Mouse (Mus musculus): Measurements from ENCODE around the gene Cd46. TPM values are rescaled to one million over a fixed set of nuclear protein-coding genes. Genes with fewer than 3 reads are reported as not detected.

The Cd46 gene
- polyA plus RNA-seq, 1 experiment: 9.3 TPM

- no peak for DNase-seq (ENCODE audit: extremely low spot score in 1 of 2, low spot score in 1 of 2)
Measured at GRCm38 (mm10) chr1:195019062-195019600, 72.9 kb downstream of the Cd46 start.

GRCm38 (mm10) chr1:195018089-195018999 is 73.7 kb downstream of the Cd46 start:
- peak; percentile 95 to 99 for DNase-seq (ENCODE audit: extremely low spot score in 1 of 2, low spot score in 1 of 2)

GRCm38 (mm10) chr1:195017626-195018025 is 74.4 kb downstream of the Cd46 start:
- DNase-seq (ENCODE audit: extremely low spot score in 1 of 2, low spot score in 1 of 2): no peak

- DNase-seq (ENCODE audit: extremely low spot score in 1 of 2, low spot score in 1 of 2): peak in 1 of 2 experiments; percentile 78
Measured at GRCm38 (mm10) chr1:195016811-195017501, 75.1 kb downstream of the Cd46 start.

GRCm38 (mm10) chr1:195015281-195015680 is 76.8 kb downstream of the Cd46 start:
- DNase-seq (ENCODE audit: extremely low spot score in 1 of 2, low spot score in 1 of 2): no peak

GRCm38 (mm10) chr1:195014201-195014885 is 77.7 kb downstream of the Cd46 start:
- no peak for DNase-seq (ENCODE audit: extremely low spot score in 1 of 2, low spot score in 1 of 2)

- DNase-seq (ENCODE audit: extremely low spot score in 1 of 2, low spot score in 1 of 2): no peak
Measured at GRCm38 (mm10) chr1:195012531-195012930, 79.5 kb downstream of the Cd46 start.

- DNase-seq (ENCODE audit: extremely low spot score in 1 of 2, low spot score in 1 of 2): no peak
Measured at GRCm38 (mm10) chr1:195006267-195006666, 85.8 kb downstream of the Cd46 start.

GRCm38 (mm10) chr1:195004194-195004593 is 87.9 kb downstream of the Cd46 start:
- no peak for DNase-seq (ENCODE audit: extremely low spot score in 1 of 2, low spot score in 1 of 2)

GRCm38 (mm10) chr1:195003328-195003727 is 88.7 kb downstream of the Cd46 start:
- no peak for DNase-seq (ENCODE audit: extremely low spot score in 1 of 2, low spot score in 1 of 2)

- DNase-seq (ENCODE audit: extremely low spot score in 1 of 2, low spot score in 1 of 2): no peak
Measured at GRCm38 (mm10) chr1:194998396-194998795, 93.7 kb downstream of the Cd46 start.

GRCm38 (mm10) chr1:194995196-194995595 is 96.9 kb downstream of the Cd46 start:
- no peak for DNase-seq (ENCODE audit: extremely low spot score in 1 of 2, low spot score in 1 of 2)

- no peak for DNase-seq (ENCODE audit: extremely low spot score in 1 of 2, low spot score in 1 of 2)
Measured at GRCm38 (mm10) chr1:194994262-194994661, 97.8 kb downstream of the Cd46 start.

- no peak for DNase-seq (ENCODE audit: extremely low spot score in 1 of 2, low spot score in 1 of 2)
Measured at GRCm38 (mm10) chr1:194993409-194993988, 98.5 kb downstream of the Cd46 start.

- DNase-seq (ENCODE audit: extremely low spot score in 1 of 2, low spot score in 1 of 2): no peak
Measured at GRCm38 (mm10) chr1:194992589-194993317, 99.3 kb downstream of the Cd46 start.

- no peak for DNase-seq (ENCODE audit: extremely low spot score in 1 of 2, low spot score in 1 of 2)
Measured at GRCm38 (mm10) chr1:194991654-194992053, 100.4 kb downstream of the Cd46 start.

- DNase-seq (ENCODE audit: extremely low spot score in 1 of 2, low spot score in 1 of 2): no peak
Measured at GRCm38 (mm10) chr1:194990976-194991375, 101.1 kb downstream of the Cd46 start.

GRCm38 (mm10) chr1:194989024-194989423 is 103.0 kb downstream of the Cd46 start:
- DNase-seq (ENCODE audit: extremely low spot score in 1 of 2, low spot score in 1 of 2): no peak
